Mouse (Mus musculus): Measurements from ENCODE around the gene 4930568D16Rik.
A peak's percentile ranks its signal among the peaks of the same experiment; 100 is the strongest.

The 4930568D16Rik gene

DNA sequence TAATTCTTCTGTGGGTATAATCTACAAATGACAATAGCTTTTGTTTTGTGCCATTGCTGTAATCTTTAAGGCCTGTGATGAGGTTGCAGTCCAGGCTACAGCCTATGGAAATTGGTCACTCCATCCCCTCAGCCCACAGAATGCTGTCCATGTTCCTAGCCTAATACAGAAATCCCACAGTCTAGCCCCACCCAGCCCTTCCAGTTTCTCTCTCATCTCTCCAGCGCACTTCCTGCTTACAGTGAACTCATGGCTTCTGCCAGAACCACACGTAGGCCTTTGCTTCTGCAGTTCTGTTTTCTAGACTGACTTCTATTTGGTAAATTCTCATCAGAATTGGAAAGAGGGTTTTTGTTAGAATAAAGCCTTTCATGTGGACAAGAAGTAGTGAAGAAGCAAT, 21.5 kb downstream of the 4930568D16Rik start:
- DNase-seq (ENCODE audit: extremely low read depth, low read depth, low spot score) = no peak

GRCm38 (mm10) chr2:35342605-35343004, 24.9 kb downstream of the 4930568D16Rik start:
- DNase-seq (ENCODE audit: extremely low read depth, low read depth, low spot score) = no peak

DNA sequence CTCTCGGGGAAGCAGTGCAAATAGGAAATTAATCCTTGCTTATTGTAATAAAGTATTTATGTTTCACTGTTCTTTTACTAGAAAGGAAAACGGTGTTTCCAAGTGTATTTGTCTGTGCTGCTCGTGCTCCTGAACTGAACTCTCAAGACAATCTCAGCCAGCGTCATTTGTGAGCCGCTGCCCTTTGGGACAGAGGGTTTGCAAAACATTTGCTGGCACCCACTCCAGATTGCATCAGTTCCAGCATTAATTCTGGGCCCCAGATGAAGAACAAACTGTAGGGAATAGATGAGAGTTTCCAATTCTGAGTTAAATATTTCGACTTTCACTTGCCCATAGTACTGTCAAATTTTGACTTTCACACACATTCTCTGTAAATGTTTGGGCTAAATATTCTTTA, 28.8 kb downstream of the 4930568D16Rik start:
- no peak for DNase-seq (ENCODE audit: extremely low read depth, low read depth, low spot score)

GRCm38 (mm10) chr2:35338036-35338435, 29.5 kb downstream of the 4930568D16Rik start:
- no peak for DNase-seq (ENCODE audit: extremely low read depth, low read depth, low spot score)

GRCm38 (mm10) chr2:35337419-35337818, 30.1 kb downstream of the 4930568D16Rik start:
- no peak for DNase-seq (ENCODE audit: extremely low read depth, low read depth, low spot score)

GRCm38 (mm10) chr2:35336388-35337280, 30.9 kb downstream of the 4930568D16Rik start, which contains the start of gene Stom:
Stom (minus strand) TSS chr2:35336976.
- peak; percentile 66 for DNase-seq (ENCODE audit: extremely low read depth, low read depth, low spot score)

- DNase-seq (ENCODE audit: extremely low read depth, low read depth, low spot score) = no peak
Measured at GRCm38 (mm10) chr2:35335620-35336019, 31.9 kb downstream of the 4930568D16Rik start.

GRCm38 (mm10) chr2:35333670-35334069, 33.9 kb downstream of the 4930568D16Rik start:
- no peak for DNase-seq (ENCODE audit: extremely low read depth, low read depth, low spot score)

DNA sequence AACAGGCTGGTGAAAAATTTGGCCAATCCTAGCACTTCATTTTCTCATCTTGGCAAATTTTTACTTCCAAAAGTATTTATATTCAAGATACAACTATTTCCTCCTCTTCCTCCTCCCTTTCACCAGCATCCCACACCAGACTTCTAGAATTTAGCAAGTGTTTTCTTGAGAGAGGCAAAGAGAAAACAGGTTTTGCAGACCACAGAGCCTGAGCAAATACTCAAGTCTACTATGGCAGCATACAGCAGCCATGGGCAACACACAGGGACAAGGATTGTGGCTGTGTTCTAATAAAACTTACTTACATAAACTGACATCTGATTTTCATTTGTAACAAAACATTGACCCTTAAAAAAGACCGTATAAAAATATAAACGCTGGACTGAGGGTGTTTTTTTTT, 36.3 kb downstream of the 4930568D16Rik start:
- no peak for DNase-seq (ENCODE audit: extremely low read depth, low read depth, low spot score)

GRCm38 (mm10) chr2:35329061-35329460, 38.5 kb downstream of the 4930568D16Rik start:
- no peak for DNase-seq (ENCODE audit: extremely low read depth, low read depth, low spot score)

DNA sequence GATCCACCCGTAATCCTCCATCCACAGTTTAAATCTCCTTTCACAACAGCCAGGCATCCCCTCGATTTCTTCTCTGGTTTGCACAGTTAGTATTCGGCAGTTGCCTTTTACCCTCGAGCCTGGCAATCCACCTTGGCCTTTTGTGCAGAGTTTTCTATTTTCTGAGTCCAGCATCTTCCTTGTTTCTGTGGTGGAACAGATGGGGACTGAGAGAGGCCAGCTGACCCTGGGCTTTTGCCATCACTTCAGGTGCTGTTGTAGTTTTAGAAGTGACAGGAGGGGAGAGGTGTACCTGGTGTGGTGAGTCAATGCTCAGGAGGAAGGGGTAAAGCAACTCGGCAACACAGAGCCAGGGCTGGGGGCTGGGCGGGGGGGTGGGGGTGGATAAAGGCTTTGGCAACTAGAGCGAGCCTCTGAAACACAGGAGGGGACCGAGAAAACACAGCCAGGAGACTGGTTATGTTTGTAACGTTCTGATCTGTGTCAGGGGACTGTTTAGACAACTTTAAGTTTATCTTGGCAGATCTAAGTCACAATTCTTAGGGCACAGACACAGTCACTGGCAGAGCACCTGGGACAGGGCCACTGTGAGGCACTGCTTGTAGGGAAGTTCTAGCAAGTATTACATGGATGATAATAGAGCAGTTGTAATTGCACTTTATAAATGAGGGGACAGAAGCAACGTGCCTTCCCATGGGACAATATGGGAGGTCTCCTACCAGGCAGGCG, 39.3 kb downstream of the 4930568D16Rik start:
- no peak for DNase-seq (ENCODE audit: extremely low read depth, low read depth, low spot score)

- DNase-seq (ENCODE audit: extremely low read depth, low read depth, low spot score) = no peak
Measured at GRCm38 (mm10) chr2:35327583-35327982, 39.9 kb downstream of the 4930568D16Rik start.

GRCm38 (mm10) chr2:35326931-35327330, 40.6 kb downstream of the 4930568D16Rik start:
- no peak for DNase-seq (ENCODE audit: extremely low read depth, low read depth, low spot score)

DNA sequence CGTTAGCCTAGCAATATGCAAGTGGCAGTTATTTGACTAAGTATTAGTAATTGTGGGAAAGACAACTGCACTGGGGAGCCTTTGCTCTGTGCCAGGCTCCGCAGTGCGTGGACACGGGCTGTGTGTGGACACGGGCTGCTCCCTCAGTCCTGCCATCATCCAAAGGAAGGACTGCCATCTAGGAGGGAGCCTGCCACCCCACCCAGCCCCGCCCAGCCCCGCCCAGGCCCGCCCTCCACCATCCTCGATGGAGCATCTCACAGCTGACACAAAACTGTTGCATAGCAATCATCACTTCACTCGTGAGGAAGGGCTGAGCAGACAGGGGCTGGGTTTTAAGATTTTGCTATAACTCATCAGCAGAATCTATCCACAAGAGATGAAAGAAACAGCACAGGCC, 41.6 kb downstream of the 4930568D16Rik start:
- DNase-seq (ENCODE audit: extremely low read depth, low read depth, low spot score) = no peak

GRCm38 (mm10) chr2:35322404-35323164, 44.9 kb downstream of the 4930568D16Rik start:
- DNase-seq (ENCODE audit: extremely low read depth, low read depth, low spot score) = no peak

GRCm38 (mm10) chr2:35320399-35320798, 47.1 kb downstream of the 4930568D16Rik start:
- no peak for DNase-seq (ENCODE audit: extremely low read depth, low read depth, low spot score)

GRCm38 (mm10) chr2:35318405-35318804, 49.1 kb downstream of the 4930568D16Rik start:
- DNase-seq (ENCODE audit: extremely low read depth, low read depth, low spot score) = no peak

DNA sequence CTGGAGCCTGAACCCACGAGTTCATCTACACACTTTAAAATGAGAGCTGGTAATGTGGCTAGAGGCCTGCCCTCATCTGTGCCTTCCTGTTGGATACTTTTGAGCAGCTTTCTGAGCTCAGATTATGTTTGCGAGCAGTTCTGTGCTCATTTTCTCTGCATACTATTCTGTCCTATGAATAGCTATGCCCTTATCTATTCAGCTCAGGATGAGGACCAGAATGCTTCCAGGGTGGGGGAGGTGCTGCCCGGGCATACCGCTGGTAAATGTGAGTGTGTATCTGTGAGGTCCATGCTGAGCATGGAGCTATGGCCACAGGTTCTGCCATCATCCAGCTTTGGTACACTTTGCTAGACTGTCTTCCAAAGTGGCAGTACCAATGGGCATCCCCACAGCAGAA, 49.9 kb downstream of the 4930568D16Rik start:
- no peak for DNase-seq (ENCODE audit: extremely low read depth, low read depth, low spot score)

DNA sequence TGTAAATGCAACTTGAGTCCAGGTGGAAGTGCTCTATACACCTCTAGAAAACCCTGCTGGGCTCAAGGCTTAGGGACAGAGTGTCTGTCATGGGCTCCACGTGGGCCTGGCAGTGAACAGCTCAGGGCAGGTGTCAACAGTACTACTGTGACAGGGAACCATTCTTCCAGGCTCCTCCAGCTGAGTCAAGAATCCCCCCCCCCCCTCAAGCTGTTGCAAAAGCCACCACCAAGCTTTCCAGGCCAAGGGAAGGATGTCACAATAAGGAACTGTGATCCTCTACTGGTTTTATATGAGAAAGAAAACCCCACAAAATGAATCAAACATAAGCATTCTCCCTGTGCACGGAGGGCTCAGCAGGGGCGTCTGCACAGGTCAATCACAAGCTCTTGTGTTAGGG, 53.2 kb downstream of the 4930568D16Rik start:
- no peak for DNase-seq (ENCODE audit: extremely low read depth, low read depth, low spot score)

- DNase-seq (ENCODE audit: extremely low read depth, low read depth, low spot score) = no peak
Measured at GRCm38 (mm10) chr2:35309906-35310493, 57.5 kb downstream of the 4930568D16Rik start.

DNA sequence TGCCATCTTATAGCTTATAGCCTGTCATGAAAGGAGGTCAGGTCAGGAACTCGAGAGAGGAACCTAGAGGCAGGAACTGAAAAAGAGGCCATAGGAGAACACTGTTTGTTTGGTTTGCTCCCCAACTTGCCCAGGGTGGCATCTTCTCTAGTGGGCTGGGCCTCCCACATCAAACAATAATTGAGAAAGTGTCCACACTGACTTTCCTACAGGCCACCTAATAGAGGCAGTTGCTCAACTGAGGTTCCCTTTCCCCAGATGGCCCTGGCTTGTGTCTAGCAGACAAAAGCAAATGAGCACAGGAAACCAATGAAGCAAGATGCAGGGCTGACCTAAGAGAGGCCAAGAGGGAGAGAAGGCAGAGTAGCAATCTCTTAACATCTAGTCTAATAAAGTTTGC, 59.4 kb downstream of the 4930568D16Rik start:
- DNase-seq (ENCODE audit: extremely low read depth, low read depth, low spot score) = no peak
